Mouse (Mus musculus) mouse trophoblast stem cell (cell line): ENCODE measurements around the gene Lap3.

Experiments
- in situ Hi-C, 2 experiments: fragments of 300-500 bp; cut with MseI, MboI; formaldehyde crosslinking; loops; 2 replicates in 1 of 2; 3 replicates in 1 of 2; pipeline ENCODE4 v1.15.1; 2025

The Lap3 gene

GRCm38 (mm10) chr5:45495429-45495975 lies 2.3 kb downstream of the Lap3 start:
- in situ Hi-C loops: no loop called here

- in situ Hi-C loops: no loop called here
Measured at GRCm38 (mm10) chr5:45496042-45496441, 2.9 kb downstream of the Lap3 start.

- in situ Hi-C loops: no loop called here
Measured at GRCm38 (mm10) chr5:45496479-45496878, 3.3 kb downstream of the Lap3 start.

- in situ Hi-C loops: no loop called here
Measured at GRCm38 (mm10) chr5:45496930-45497550, 3.9 kb downstream of the Lap3 start.

GRCm38 (mm10) chr5:45497564-45497963 lies 4.4 kb downstream of the Lap3 start:
- in situ Hi-C loops: no loop called here

GRCm38 (mm10) chr5:45510071-45510470 lies 16.9 kb downstream of the Lap3 start:
- in situ Hi-C loops: no loop called here

- in situ Hi-C loops: no loop called here
Measured at GRCm38 (mm10) chr5:45512908-45513307, 19.7 kb downstream of the Lap3 start.

GRCm38 (mm10) chr5:45513511-45513910 lies 20.3 kb downstream of the Lap3 start:
- in situ Hi-C loops: no loop called here

- in situ Hi-C loops: no loop called here
Measured at GRCm38 (mm10) chr5:45514599-45514998, 21.4 kb downstream of the Lap3 start.

- in situ Hi-C loops: no loop called here
Measured at GRCm38 (mm10) chr5:45515151-45515743, 22.1 kb downstream of the Lap3 start.

- in situ Hi-C loops: no loop called here
Measured at GRCm38 (mm10) chr5:45519960-45520808, 27.0 kb downstream of the Lap3 start, which contains the start of gene Med28. Gene Med28, plus strand, starts transcription at chr5:45520229.

GRCm38 (mm10) chr5:45520809-45521110 lies 27.6 kb downstream of the Lap3 start:
- in situ Hi-C loops: no loop called here

GRCm38 (mm10) chr5:45521601-45522000 lies 28.4 kb downstream of the Lap3 start:
- in situ Hi-C loops: no loop called here

- in situ Hi-C loops: no loop called here
Measured at GRCm38 (mm10) chr5:45525101-45525500, 31.9 kb downstream of the Lap3 start.

- in situ Hi-C loops: no loop called here
Measured at GRCm38 (mm10) chr5:45526338-45526737, 33.2 kb downstream of the Lap3 start.

GRCm38 (mm10) chr5:45529696-45530095 lies 36.5 kb downstream of the Lap3 start:
- in situ Hi-C loops: loop anchor here (5.0 to 10.0 kb wide), 3 partner anchors 55 to 138 kb away; partner anchors contain the start of gene Ncapg (in 2 of the 2)

- in situ Hi-C loops: loop anchor here (5.0 to 10.0 kb wide), 3 partner anchors 60 to 133 kb away; partner anchors contain the start of gene Ncapg (in 2 of the 2)
Measured at GRCm38 (mm10) chr5:45534319-45535098, 41.3 kb downstream of the Lap3 start.

GRCm38 (mm10) chr5:45535177-45535576 lies 42.0 kb downstream of the Lap3 start:
- in situ Hi-C loops: loop anchor here (10.0 kb wide), 2 partner anchors 60 to 130 kb away; partner anchors contain the start of gene Ncapg (in 1 of the 2)

- in situ Hi-C loops: loop anchor here (10.0 kb wide), 2 partner anchors 65 to 125 kb away; partner anchors contain the start of gene Ncapg (in 1 of the 2)
Measured at GRCm38 (mm10) chr5:45539502-45539901, 46.3 kb downstream of the Lap3 start.

GRCm38 (mm10) chr5:45543374-45543773 lies 50.2 kb downstream of the Lap3 start:
- in situ Hi-C loops: no loop called here

GRCm38 (mm10) chr5:45549586-45549985 lies 56.4 kb downstream of the Lap3 start:
- in situ Hi-C loops: no loop called here
